Mouse (Mus musculus): ENCODE data around the gene Slc43a3. TPM values are rescaled to one million over a fixed set of nuclear protein-coding genes. Genes with fewer than 3 reads are reported as not detected.

Gene Slc43a3
- polyA plus RNA-seq, 1 experiment: 62.2 TPM

DNA sequence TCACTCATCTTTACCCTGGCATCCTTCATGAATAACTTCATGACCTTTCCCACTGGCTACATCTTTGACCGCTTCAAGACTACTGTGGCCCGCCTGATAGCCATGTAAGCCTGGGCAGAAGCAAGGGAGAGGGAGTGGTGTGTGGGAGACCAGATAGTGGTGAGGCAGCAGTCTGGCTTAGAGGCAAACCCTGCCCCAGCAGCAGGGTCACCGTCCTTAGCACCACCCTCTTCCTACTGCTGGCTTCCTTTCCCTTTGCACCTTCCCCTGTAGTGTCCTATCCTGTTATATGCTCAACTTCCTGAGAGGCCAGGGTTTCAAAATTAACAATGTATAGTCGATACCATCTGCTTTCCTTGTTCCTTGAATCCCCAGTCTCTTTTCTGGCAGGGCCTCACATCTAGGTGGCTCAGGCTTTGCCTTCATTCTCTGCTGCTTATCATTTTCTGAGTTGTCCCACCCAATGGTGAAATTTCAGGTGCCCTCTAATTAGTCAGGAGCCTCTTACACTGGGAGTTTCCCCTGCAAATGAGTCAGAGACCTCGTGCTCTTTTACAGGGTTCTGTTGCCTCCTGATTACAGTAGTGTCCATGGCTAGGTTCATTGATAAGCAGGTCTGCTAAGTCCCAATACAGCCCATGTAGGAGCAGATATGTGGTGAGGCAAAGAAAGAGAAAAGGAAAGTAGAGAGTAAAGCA lies 2.0 kb downstream of the Slc43a3 start:
- DNase-seq: peak; percentile 49

DNA sequence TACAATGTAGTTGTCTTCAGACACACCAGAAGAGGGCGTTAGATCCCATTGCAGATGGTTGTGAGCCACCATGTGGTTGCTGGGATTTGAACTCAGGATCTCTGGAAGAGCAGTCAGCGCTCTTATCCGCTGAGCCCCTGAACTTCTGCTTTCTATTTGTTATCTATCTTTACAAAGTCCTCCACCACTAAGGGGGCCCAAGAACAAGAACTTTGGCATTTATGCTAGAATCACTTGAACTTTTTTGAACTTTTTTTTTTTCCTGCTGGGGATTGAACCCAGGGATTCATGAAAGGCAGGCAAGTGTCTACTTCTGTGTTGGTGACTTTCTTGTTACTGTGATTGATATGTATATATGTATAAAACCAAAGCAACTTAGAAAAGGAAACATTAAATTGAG lies 2.9 kb downstream of the Slc43a3 start:
- Histone ChIP-seq H3K27ac (ENCODE audit: insufficient read depth, low read depth, low read length) (no peak overlapping the region), H3K27me3 (replicated peaks; ENCODE audit: control insufficient read depth, insufficient read depth, low read length) (no peaks in the 10 kb centered on the region), H3K4me1 (ENCODE audit: control insufficient read depth, insufficient read depth, low read length) (no peaks in the 10 kb centered on the region; the same call in 1 of the 2 replicates), H3K4me3 (ENCODE audit: insufficient read depth, low read depth, low read length) (no peak overlapping the region), H3K36me3 (ENCODE audit: control insufficient read depth, insufficient read depth, low read length) (no peaks in the 10 kb centered on the region)
- WGBS: 93% methylated on average over 3 of the region's 3 CpGs
- TF ChIP-seq POLR2A (IDR thresholded peaks at IDR 0.05; ENCODE audit: low read depth, low read length) (no peak), CTCF (conservative IDR thresholded peaks at IDR 0.05; ENCODE audit: insufficient read depth, insufficient read length, low read depth, low read length) (no peak)
- DNase-seq: no peak

More for the DNA sequence above, 2.0 kb downstream of the Slc43a3 start:
- no peak for TF ChIP-seq CTCF (conservative IDR thresholded peaks at IDR 0.05; ENCODE audit: insufficient read depth, insufficient read length, low read depth, low read length)
- no peak for TF ChIP-seq POLR2A (IDR thresholded peaks at IDR 0.05; ENCODE audit: low read depth, low read length)
- Histone ChIP-seq H3K36me3 (ENCODE audit: control insufficient read depth, insufficient read depth, low read length) (no peaks in the 10 kb centered on the region), H3K27ac (ENCODE audit: insufficient read depth, low read depth, low read length) (peak overlapping the region; percentile 62; the same call in 1 of the 2 replicates), H3K4me1 (ENCODE audit: control insufficient read depth, insufficient read depth, low read length) (peaks cover 3% of the 10 kb centered on the region; the same call in 1 of the 2 replicates), H3K4me3 (ENCODE audit: insufficient read depth, low read depth, low read length) (peak overlapping the region; percentile 70), H3K27me3 (replicated peaks; ENCODE audit: control insufficient read depth, insufficient read depth, low read length) (no peaks in the 10 kb centered on the region)
- WGBS: 64% methylated on average over 5 of the region's 5 CpGs

DNA sequence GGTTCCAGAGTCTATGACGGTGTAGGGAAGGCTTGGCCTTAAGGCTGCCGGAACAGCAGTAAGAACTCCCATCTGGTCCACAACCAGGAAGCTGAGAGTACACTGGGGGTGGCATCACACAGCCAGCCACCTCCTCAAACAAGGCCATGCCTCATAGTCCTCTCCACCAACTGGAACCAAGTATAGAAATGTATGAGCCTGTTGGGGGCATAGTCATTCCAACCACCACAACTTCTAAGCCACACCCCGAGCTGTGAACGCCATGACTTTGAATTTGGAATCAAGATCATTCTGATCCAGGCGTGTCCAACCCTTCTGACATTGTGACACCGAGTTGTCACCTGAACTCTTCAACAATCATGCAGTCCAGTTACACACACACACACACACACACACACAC lies 3.3 kb downstream of the Slc43a3 start:
- Histone ChIP-seq H3K27ac (ENCODE audit: insufficient read depth, low read depth, low read length) (no peak overlapping the region), H3K4me3 (ENCODE audit: insufficient read depth, low read depth, low read length) (no peak overlapping the region), H3K36me3 (ENCODE audit: control insufficient read depth, insufficient read depth, low read length) (no peaks in the 10 kb centered on the region), H3K4me1 (ENCODE audit: control insufficient read depth, insufficient read depth, low read length) (no peaks in the 10 kb centered on the region), H3K27me3 (replicated peaks; ENCODE audit: control insufficient read depth, insufficient read depth, low read length) (no peaks in the 10 kb centered on the region)
- DNase-seq: no peak
- TF ChIP-seq CTCF (conservative IDR thresholded peaks at IDR 0.05; ENCODE audit: insufficient read depth, insufficient read length, low read depth, low read length): no peak
- no peak for TF ChIP-seq POLR2A (IDR thresholded peaks at IDR 0.05; ENCODE audit: low read depth, low read length)
- 97% methylated on average over 6 of the region's 6 CpGs for WGBS

DNA sequence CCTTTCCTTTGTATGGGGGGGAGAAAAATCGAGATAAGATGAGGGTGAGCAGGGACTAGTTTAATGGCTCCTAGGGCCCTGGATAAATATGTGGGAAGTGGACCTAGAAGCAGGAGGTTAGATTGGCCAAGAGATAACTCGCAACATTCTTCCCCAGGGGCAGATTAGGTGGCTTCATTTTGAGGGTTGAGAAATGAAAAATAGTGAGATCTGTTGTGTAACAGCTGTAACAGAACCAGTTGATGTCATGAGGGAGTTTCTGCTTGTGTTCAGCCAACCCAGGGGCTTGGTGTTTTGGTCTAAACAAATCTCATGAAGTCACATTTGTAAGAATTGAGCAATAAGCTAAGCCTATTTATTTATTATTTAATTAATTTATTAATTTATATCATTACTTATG lies 5.0 kb downstream of the Slc43a3 start:
- 53% methylated on average over 2 of the region's 2 CpGs for WGBS
- no peaks in the 10 kb centered on the region for H3K36me3 ChIP-seq (ENCODE audit: control insufficient read depth, insufficient read depth, low read length)
- DNase-seq: peak; percentile 8

DNA sequence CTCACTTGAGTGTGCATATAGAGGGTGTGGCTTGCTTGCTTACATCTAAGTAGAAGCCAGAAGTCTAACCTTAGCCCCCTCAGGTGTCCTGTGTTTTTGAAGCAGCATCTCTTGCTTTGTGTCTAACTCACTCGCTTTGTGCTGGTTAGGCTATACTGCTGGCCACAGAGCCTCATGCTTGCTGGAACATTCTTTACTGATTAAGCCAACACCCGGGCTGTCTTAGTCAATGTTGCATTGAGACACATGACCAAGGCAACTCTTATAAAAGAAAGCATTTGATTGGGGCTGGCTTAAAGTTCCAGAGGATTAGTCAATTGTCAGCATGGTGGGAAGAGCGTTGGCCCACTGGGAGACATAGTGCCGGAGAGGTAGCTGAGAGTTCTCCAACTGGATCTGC lies 5.4 kb downstream of the Slc43a3 start:
- H3K36me3 ChIP-seq (ENCODE audit: control insufficient read depth, insufficient read depth, low read length): no peaks in the 10 kb centered on the region
- no peaks in the 10 kb centered on the region for H3K27me3 ChIP-seq (replicated peaks; ENCODE audit: control insufficient read depth, insufficient read depth, low read length)
- TF ChIP-seq CTCF (conservative IDR thresholded peaks at IDR 0.05; ENCODE audit: insufficient read depth, insufficient read length, low read depth, low read length) (no peak), POLR2A (IDR thresholded peaks at IDR 0.05; ENCODE audit: low read depth, low read length) (no peak)
- H3K4me1 ChIP-seq (ENCODE audit: control insufficient read depth, insufficient read depth, low read length): no peaks in the 10 kb centered on the region
- WGBS: 87% methylated on average over 4 of the region's 4 CpGs
- no peak overlapping the region for H3K27ac ChIP-seq (ENCODE audit: insufficient read depth, low read depth, low read length)
- H3K4me3 ChIP-seq (ENCODE audit: insufficient read depth, low read depth, low read length): no peak overlapping the region
- no peak for DNase-seq

More for the DNA sequence above, 5.0 kb downstream of the Slc43a3 start:
- no peak for TF ChIP-seq CTCF (conservative IDR thresholded peaks at IDR 0.05; ENCODE audit: insufficient read depth, insufficient read length, low read depth, low read length)
- TF ChIP-seq POLR2A (IDR thresholded peaks at IDR 0.05; ENCODE audit: low read depth, low read length): no peak
- Histone ChIP-seq H3K4me1 (ENCODE audit: control insufficient read depth, insufficient read depth, low read length) (no peaks in the 10 kb centered on the region), H3K27me3 (replicated peaks; ENCODE audit: control insufficient read depth, insufficient read depth, low read length) (no peaks in the 10 kb centered on the region), H3K4me3 (ENCODE audit: insufficient read depth, low read depth, low read length) (no peak overlapping the region), H3K27ac (ENCODE audit: insufficient read depth, low read depth, low read length) (no peak overlapping the region)

DNA sequence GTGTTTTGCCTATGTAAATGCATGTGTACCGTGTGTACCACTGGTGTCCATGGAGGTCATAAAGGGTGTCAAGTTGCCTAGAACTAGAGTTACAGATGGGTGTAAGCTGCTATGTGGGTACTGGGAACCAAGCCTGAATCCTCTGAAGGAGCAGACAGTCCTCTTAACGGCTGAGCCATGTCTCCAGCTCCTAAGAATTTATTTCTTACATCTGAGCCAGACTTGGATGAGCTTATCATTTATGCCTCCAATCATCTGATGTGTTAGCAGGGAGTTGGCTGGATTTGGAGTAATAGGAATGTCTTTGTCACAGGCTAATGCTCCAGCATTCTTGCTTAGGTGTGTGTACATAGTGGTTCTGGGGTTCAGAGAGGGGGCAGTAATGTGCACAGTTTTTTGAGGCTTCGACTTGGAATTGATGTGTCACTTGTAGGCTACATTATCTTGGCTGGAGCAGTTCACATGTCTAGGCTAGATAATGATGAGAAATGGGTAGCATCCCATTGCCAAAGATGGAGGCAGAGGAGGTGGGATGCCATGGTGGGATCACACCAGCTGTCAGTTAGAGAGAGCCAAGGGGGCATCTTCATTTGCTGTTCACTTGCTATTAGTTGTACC lies 10.9 kb downstream of the Slc43a3 start:
- no peak for DNase-seq
- TF ChIP-seq CTCF (conservative IDR thresholded peaks at IDR 0.05; ENCODE audit: insufficient read depth, insufficient read length, low read depth, low read length): no peak
- no peak for TF ChIP-seq POLR2A (IDR thresholded peaks at IDR 0.05; ENCODE audit: low read depth, low read length)
- WGBS: 84% methylated on average over 3 of the region's 3 CpGs

DNA sequence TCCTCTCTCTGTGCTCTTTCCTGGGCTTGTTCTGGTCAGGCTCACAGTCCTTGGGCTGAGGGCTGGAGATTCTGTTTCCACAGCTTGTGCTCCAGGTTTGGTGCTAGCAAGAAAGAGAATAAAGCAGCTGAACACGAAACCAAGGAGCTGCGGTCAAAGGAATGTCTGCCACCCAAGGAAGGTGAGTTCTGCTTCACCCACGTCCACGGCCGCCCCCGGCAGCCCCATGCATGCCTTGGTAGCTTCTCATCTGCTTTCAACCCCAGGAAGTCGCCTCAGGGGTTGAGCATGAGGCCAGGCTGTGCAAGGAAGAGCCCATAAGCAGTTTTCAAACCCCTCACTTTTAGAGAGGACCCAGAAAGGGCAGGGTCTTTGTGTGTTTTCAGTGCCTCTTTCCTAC lies 11.9 kb downstream of the Slc43a3 start:
- H3K4me1 ChIP-seq (ENCODE audit: control insufficient read depth, insufficient read depth, low read length): no peaks in the 10 kb centered on the region
- no peaks in the 10 kb centered on the region for H3K27me3 ChIP-seq (replicated peaks; ENCODE audit: control insufficient read depth, insufficient read depth, low read length)
- TF ChIP-seq POLR2A (IDR thresholded peaks at IDR 0.05; ENCODE audit: low read depth, low read length) (no peak), CTCF (conservative IDR thresholded peaks at IDR 0.05; ENCODE audit: insufficient read depth, insufficient read length, low read depth, low read length) (no peak)
- H3K27ac ChIP-seq (ENCODE audit: insufficient read depth, low read depth, low read length): no peak overlapping the region
- H3K36me3 ChIP-seq (ENCODE audit: control insufficient read depth, insufficient read depth, low read length): no peaks in the 10 kb centered on the region; the same call in 1 of the 2 replicates
- no peak overlapping the region for H3K4me3 ChIP-seq (ENCODE audit: insufficient read depth, low read depth, low read length)
- DNase-seq: no peak
- 92% methylated on average over 7 of the region's 7 CpGs for WGBS

More for the DNA sequence above, 10.9 kb downstream of the Slc43a3 start:
- no peaks in the 10 kb centered on the region for H3K27me3 ChIP-seq (replicated peaks; ENCODE audit: control insufficient read depth, insufficient read depth, low read length)
- H3K36me3 ChIP-seq (ENCODE audit: control insufficient read depth, insufficient read depth, low read length): no peaks in the 10 kb centered on the region; the same call in 1 of the 2 replicates
- no peaks in the 10 kb centered on the region for H3K4me1 ChIP-seq (ENCODE audit: control insufficient read depth, insufficient read depth, low read length)
- no peak overlapping the region for H3K27ac ChIP-seq (ENCODE audit: insufficient read depth, low read depth, low read length)
- H3K4me3 ChIP-seq (ENCODE audit: insufficient read depth, low read depth, low read length): no peak overlapping the region

Measured in kidney, adult 2 months (tissue).